Mouse (Mus musculus) liver, adult 2 months (tissue): ENCODE data around the gene Stx16.

Experiments used
- CTCF ChIP-seq: fragments of 200-500 bp; IDR thresholded peaks from 2 replicates; pipeline ENCODE4 v1.5.1; 2011; ENCODE audit warnings: low read depth, low read length, control low read depth
- POLR2A ChIP-seq: fragments of 200-500 bp; IDR thresholded peaks from 2 replicates; pipeline ENCODE4 v1.6.1; 2011; ENCODE audit warnings: low read length, control low read depth; ENCODE audit not compliant: insufficient read depth; ENCODE audit errors: extremely low read depth

DNA sequence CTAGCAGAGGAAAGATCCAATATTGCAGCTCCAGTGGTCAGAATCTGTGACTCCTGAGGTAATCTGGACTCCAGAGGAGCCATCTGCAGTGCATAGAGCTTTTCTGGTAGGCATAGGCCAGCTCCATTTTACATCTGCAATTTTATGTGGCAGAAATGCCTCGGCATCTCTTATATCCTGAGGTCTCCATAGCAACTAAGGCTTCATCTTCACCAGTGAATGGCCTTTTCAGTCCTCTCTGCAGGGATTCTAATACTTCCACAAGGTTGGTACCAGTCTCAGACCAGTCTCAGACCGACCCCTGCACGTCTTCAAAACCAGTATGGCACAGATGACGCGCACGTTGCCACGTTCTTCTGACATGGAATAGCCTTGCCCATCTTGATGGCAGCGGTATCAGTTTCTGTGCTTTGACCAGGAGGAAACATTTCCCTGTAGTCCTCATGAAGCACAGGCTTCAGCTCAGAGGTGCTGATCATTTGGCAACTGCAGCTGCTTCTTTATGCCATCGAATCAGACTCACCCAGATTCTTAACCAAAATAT lies 42.8 kb upstream of the Stx16 start:
- no peak for TF ChIP-seq POLR2A
- no peak for TF ChIP-seq CTCF
